Mouse (Mus musculus) liver, embryonic 14.5 days (tissue): ENCODE data around the gene Cnmd.

Experiments
- CTCF ChIP-seq: IDR thresholded peaks from 2 replicates; pipeline ENCODE4 v1.5.1; 2016; ENCODE audit warnings: antibody characterized with exemption, low read depth, control low read depth
- EP300 ChIP-seq: IDR thresholded peaks from 2 replicates; pipeline ENCODE4 v1.6.1; 2016; ENCODE audit warnings: antibody characterized with exemption, low read depth

GRCm38 (mm10) chr14:79652654-79653053, 9.3 kb downstream of the Cnmd start:
- TF ChIP-seq CTCF (no peak), EP300 (no peak)
